Mouse (Mus musculus): ENCODE results near the gene Gm17617.

Gm17617 gene

DNA sequence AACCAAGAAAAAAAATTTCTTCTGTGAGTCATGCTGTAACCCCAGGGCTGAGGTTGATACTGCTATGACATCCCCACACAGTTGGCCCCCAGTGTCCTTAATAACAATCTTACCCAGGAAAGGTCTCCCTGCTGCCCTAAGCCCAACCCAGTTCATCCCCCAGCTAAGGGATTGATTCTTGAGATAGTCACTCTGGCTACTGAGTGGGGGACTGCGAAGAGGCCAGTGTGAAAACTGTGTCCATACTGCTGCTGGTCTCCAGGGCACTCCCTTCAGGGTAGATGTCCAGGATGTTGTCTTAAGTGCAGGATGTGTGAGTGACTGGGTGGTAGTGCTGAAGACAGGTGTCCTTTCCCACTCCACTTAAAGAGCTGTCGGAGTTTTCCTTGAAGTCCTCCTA lies at the start of gene Gm17617:
Gm17617 (minus strand) TSS at position 101 of the 400 bp plus-strand sequence.
- no peak for DNase-seq (ENCODE audit: low spot score in 2 of 2)

DNA sequence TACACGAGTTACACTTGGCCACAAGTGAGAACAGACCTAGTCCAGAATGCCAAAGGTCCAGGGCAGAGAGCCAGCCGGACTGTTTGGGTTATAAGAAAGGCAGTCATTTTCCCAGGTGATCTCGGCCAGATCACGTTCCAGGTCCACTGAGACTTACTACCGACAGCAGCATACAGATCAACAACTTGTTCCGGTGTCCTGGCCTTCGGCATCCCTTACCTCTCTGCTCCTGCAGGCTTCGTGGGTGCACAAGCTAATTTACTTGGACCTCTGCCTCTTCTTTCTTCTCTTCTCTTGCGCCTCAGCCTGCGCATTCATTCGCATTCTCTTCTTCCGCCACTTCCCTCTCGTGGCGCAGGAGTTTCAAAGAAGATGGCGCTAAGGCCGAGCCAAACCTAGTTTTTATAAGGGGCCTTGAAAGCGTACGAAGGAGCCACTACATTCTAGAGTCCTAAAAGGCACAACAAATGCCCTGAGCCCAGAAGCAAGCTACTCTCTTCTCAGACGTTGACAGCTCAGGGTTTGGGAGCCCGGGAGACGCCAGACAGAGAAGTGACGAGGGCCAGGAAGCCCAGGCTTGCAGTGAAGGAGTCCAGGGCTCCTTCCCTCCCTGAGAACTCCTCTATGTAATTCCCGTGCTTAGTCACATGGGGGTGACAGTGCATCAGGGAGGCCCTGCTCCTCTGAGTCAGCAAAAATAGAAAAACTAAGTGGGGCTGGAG lies 49.0 kb upstream of the Gm17617 start:
- DNase-seq (ENCODE audit: low spot score in 2 of 2), result peak; percentile 31 to 57

DNA sequence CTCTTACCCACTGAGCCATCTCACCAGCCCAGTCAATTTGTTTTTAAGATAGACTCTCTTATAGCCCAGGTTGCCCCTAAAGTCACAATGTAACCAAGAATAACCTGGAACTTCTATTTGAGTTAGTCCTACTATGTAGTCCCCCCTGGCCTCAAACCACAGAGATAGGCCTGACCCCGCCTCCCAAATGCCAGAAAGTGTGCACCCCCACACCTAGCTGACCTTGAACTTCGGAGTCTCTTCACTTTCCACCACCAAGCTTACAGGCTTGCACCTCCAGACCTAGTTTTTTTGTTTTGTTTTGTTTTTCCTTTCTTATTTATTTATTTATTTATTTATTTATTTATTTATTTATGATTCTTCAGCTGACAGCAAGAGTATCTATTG lies 48.4 kb upstream of the Gm17617 start:
- no peak for DNase-seq (ENCODE audit: low spot score in 2 of 2)

DNA sequence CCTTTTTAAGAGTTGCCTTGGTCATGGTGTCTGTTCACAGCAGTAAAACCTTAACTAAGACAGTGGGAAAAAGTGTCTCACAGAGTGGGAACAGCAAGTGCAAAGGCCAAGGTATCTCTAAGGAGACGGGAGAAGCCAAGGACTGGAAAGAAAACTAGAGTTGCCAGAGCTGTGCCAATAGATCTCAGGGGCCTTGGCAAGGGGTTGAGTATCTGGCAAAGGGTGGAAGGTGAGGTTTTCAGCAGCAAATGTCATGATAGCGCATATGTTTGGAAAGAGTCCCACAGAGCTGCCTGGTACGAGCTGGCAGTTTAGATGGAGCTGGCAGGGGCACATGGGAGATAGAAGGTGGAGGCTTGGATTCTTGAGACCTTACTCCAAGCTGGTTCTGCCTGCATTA lies 46.2 kb upstream of the Gm17617 start:
- DNase-seq (ENCODE audit: low spot score in 2 of 2), result no peak

DNA sequence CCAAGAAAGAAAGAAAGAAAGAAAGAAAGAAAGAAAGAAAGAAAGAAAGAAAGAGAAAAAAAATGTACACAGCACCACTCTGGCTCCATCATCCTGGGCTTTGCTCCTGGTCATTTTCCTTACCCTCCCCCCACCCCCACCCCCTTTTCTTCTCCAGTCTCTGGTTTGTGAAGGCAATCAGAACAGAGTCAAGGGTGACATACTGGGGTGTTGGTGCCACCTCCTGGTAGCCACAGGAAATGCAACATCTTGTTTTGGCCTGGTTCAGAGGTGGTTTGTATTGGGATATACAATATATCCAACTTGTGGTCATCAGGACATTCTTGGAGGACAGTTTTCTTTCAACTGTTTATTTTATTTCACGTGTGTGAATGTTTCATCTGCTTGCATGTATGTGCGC lies 45.2 kb upstream of the Gm17617 start:
- peak; percentile 46 to 49 for DNase-seq (ENCODE audit: low spot score in 2 of 2)

DNA sequence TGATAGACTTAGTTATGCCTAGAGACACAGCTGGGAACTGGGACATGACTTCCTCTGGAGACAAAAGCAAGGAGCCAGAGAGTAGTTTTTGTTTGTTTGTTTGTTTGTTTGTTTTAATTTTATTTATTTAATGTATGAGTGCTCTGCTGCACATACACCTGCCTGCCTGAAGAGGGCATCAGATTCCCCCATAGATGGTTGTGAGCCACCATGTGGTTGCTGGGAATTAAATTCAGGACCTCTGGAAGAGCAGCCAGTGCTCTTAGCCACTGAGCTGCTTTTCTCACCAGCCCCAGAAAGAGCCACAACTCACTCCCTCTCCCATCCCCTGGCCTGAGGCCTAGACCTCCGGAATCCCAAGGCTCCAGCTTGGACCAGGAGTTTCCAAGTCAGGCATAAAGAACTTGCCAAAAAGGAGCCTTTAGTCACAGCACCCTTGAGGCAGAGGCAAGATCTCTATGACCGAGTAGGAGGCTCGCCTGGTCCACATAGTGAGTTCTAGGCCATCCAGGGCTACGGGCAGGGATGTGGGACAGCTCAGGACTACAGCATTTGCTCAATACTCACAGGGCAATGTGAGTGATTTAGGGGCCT lies 44.7 kb upstream of the Gm17617 start:
- DNase-seq (ENCODE audit: low spot score in 2 of 2), result no peak

DNA sequence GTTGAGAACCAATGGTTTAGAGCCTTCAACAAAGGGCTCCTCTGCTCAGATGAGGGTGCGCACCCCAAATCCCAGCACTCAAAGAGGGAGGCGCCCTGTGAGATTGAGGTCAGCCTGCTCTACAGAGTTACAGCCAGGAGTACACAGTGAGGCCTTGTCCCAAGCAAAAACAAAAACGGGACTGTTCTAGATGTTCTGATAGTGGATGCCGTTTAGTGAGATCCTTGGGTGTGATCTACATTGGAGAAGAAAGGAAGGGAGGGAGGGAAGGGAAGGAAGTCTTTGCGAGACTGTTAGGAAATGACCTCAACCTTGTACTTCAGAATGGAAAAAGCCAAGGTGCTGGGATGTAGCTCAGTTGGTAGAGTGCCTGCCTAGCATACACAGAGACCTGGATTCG lies 42.9 kb upstream of the Gm17617 start:
- DNase-seq (ENCODE audit: low spot score in 2 of 2), result no peak

GRCm38 (mm10) chr13:55174347-55174746 lies 41.0 kb upstream of the Gm17617 start:
- no peak for DNase-seq (ENCODE audit: low spot score in 2 of 2)

DNA sequence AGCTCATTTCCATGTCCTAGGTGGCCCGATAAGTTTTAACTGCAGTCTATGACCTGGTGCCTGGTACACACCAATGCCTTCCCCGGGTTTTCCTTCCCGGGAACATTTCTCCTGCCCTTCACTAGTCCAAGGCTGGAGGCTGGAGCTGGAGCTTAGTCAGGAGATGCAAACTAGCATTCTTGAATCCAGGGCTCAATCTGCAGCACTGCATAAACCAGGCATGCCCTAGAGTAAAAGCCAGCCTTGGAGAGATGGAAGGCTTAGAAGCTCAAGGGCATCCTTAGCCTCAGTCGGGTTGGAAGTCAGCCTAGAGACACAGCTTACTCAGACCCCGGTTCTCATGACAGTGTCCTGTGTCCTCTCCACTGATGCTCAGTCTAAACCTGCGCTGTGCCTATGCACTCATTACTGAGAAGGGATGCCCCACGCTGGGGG lies 39.0 kb upstream of the Gm17617 start:
- DNase-seq (ENCODE audit: low spot score in 2 of 2), result no peak

- DNase-seq (ENCODE audit: low spot score in 2 of 2), result no peak
Measured at GRCm38 (mm10) chr13:55171517-55172335, 38.4 kb upstream of the Gm17617 start.

DNA sequence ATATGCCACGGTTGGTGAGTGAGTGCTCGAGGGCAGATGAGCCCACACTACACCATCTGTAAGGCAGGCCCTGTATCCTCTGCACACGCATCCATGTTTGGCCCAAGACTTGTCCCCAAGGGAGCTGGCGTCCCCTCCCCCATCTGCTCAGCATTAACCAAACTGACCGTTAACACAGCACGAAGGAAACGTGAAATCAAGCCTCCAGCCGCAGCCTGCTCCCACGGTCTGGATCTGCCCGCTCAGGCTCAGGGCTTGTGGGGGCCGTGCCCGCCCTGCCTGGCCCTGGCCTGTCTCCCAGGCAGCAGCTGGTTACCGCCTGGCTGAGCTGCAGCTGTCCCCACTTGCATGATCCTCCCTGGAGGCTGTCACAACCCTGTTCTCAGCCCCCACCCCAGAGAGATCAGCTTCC lies 35.6 kb upstream of the Gm17617 start:
- DNase-seq (ENCODE audit: low spot score in 2 of 2), result no peak

DNA sequence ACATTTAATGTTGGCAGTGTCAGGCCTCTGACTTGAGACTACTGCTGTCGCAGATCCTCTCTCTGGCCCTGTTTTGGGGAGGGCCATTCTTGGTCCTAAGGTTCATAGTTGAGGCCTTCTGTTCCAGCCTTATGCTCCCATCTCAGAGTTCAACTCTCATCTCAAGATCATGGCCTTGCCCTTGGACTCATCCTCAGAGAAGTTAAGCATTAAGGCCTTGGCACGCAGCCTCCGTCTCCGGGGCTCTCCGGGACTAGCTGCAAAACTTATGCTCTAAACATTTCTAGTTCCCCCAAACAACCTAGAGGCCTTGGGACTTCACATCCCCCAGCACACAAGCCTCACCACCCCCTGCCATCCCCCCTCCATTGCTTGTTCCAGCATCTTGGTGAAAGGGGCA lies 34.9 kb upstream of the Gm17617 start:
- no peak for DNase-seq (ENCODE audit: low spot score in 2 of 2)

DNA sequence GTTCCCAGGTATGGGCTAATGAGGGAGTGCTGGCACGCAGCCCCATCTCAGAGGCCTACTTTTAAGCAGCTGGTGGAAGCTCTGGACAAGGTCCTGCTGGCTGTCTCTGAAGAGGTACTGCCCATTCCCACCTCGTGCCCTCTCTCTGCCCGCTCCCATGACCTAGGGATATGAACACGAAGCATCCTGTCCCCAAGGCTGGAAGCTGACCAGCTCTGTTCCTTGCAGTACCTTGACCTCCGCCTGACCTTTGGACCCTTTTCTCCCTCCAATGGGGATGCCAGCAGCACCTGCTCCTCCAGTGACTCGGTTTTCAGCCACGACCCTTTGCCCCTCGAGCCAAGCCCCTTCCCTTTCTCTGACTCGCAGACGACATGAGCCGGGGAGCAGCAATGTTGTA lies 34.5 kb upstream of the Gm17617 start:
- DNase-seq (ENCODE audit: low spot score in 2 of 2), result no peak

GRCm38 (mm10) chr13:55166806-55167725 lies 33.7 kb upstream of the Gm17617 start:
- DNase-seq (ENCODE audit: low spot score in 2 of 2), result no peak

DNA sequence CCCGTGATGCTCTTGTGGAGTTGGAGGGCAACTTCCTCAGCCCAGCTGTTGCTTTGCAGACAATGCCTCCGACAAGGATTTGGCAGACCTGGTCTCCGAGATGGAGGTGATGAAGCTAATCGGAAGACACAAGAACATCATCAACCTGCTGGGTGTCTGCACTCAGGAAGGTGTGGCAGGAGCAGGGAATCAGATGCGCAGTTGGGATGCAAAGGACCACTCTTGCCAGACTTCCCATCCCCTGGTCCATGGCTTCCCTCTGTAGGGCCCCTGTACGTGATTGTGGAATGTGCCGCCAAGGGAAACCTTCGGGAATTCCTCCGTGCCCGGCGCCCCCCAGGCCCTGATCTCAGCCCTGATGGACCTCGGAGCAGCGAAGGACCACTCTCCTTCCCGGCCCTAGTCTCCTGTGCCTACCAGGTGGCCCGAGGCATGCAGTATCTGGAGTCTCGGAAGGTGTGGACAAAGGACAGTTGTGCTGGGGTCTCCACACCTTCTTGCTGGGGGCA lies 32.5 kb upstream of the Gm17617 start:
- no peak for DNase-seq (ENCODE audit: low spot score in 2 of 2)

- no peak for DNase-seq (ENCODE audit: low spot score in 2 of 2)
Measured at GRCm38 (mm10) chr13:55163553-55163952, 30.2 kb upstream of the Gm17617 start.

DNA sequence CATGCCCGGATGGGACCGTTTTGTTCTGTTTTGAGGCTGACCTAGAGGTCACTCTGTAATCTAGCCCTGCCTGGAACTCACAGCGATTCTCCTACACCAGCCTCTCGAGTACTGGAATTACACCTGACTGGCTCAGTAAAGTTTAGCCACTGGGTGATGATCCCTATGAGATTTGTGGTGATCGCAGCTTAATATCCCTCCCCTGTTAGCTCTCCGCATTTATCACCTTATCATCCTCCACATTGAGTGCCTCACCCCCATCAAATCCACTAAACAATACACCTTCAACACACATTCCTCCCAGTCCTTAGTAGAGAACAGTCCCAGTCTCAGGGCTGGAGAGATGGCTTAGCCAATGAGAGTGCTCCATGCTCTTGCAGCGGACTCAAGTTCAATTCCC lies 29.0 kb upstream of the Gm17617 start:
- DNase-seq (ENCODE audit: low spot score in 2 of 2), result no peak

DNA sequence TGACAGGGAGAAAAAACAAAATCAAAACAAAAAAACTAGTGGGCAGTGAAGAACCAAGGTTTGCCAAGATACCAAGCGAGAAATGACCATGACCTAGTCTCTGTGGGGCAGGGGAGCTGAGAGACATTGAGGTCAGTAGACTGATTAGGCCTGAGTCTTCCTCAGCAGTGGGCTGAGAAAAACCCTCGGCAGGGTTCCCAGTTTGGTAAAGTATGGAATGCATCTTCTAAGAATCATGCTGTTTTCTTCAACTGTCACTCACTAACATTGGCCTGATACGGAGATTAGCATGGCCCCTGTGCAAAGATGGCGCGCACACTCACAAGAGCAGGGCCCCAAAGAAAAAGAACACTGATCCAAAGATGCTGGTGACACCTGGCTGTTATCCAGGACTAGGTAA lies 20.6 kb upstream of the Gm17617 start:
- DNase-seq (ENCODE audit: low spot score in 2 of 2), result no peak

DNA sequence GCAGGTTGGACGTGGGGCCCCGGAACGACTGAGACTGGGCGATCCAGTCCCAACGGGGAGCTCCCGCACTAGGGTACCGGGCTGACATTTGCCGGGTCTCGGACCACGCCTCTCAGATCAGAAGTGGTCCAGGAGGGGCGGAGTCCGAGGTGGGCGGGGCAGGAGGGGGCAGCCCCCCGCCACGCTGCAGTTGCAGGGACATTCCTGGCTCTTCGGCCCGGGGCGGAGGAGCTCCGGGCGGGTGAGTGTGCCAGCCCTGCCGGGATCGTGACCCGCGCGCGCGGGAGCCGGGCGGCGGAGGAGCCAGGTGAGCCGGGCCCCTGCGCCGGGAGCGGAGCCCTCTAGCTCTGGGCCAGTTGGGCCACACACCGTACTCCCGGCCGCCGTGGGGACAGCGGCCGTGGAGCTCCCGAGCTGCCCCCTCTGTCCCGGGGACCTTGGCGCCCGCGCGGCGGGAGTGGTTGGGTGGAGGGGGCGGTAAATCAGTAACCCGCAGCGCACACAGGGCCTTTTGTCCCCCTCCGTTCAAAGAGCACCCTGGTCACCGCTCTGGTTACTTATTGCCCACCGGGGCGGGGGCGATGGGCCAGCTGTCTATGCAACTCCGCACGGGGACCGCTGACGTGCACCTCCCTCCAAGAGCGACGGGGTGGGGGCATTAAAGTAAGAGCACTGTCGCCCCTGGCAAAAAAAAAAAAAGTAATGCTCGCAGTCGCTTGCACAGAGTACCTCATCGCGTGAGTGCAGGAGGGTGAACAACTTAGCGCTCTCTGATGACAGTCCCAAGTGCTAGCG lies 19.5 kb upstream of the Gm17617 start, which contains the start of gene Fgfr4:
Fgfr4 (plus strand) TSS at position 20 of the 795 bp plus-strand sequence.
- no peak for DNase-seq (ENCODE audit: low spot score in 2 of 2)

DNA sequence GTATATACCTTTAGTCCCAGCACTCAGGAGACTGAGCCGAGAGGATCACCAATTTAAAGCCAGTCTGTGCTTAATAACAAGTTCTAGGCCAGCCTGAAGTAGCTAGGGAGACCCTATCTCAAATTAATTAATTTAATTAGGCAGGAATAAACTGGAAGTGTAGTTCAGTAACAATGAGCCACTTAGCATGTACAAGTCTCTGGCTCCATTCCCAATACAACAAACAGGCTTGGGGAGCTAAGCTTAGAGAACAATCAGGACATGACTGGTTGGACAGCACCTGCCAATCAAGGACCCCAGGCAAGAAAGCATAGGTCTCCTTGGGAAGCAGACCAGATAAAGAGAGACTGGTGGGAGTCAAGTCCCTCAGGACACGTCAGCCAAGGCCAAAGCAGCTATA lies 6.9 kb upstream of the Gm17617 start:
- DNase-seq (ENCODE audit: low spot score in 2 of 2), result no peak

DNA sequence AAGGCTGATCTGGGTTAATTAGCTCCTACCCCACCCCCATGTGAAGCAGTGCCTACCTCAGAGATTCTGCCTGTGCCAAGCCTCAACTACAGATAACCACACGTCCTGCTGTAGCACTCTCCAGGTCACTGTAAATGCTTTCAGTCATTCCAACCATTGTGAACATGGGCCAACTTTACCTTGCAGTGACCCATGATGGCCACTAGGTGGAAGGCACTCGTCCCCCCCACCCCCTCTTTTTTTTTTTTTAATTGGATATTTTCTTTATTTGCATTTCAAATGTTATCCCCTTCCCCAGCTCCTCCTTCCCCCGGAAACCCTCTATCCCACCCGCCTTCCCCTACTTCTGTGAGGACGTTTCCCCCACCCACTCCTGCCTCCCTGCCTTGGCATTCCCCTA lies 2.0 kb upstream of the Gm17617 start:
- peak; percentile 6 to 10 for DNase-seq (ENCODE audit: low spot score in 2 of 2)
